Mouse (Mus musculus): Measurements from ENCODE around the gene Ube2t.

Ube2t gene

DNA sequence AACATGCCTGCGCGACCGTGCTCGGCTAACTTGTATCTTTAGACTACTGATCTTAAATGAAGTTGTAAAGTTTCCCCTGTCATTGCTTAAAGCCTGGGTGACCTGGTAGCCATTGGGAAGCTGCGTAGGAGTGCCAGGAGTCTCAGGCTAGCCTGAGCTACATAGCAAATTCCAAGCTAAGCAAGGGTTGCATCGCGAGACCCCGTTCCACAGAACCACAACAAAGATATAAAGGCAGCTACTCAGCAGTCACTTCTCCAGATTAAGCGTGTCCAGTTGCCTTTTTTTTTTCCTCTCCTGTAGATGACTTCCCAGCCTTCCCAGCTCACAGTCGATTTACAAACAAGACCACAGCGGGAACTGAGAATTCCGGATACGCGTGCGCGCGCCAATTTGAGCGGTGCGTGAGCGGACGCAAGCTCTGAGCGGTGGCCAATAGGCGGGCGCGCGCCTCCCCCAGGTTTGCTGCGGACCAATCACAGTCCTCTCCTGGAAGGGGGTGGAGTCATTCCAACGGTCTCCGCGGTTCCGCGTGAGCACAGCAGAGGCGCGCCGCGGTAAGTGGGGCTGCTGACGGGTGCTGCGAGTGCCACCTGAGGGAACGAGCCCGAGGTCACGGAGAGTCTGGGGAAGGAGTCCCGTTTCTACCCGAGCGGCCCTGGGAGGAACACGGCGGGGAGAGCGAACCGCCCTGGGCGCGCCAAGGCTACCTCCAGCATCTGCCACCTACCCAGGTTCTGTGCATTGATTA lies at the start of gene Ube2t:
Gene Ube2t, plus strand, starts transcription at position 513 of the 751 bp plus-strand sequence.
- DNase-seq (ENCODE audit: low spot score in 2 of 2): peak; percentile 90 to 95

GRCm38 (mm10) chr1:134913535-134913934 lies 48.8 kb upstream of the Ube2t start:
- no peak for DNase-seq (ENCODE audit: low spot score in 2 of 2)

DNA sequence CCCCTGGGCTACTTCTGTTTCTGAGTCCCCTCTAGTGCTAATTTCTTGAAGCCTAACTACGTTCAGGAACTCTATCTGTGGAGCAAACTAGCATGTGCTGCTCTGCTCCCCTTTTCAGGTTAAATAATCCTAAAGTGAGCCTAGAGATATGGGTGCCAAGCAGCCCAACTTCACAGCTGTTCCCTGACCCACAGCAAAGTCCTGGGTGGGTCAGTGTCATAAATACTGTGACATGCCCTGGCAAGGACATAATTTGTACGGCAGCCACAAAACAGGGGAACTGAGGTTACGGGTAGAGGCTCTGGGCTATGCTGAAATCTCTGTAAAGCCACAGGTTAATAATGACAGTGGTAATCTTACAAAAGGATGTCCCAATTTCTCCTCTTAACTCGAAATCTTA lies 46.9 kb upstream of the Ube2t start:
- DNase-seq (ENCODE audit: low spot score in 2 of 2): no peak

- no peak for DNase-seq (ENCODE audit: low spot score in 2 of 2)
Observed at GRCm38 (mm10) chr1:134919010-134919409, 43.4 kb upstream of the Ube2t start.

DNA sequence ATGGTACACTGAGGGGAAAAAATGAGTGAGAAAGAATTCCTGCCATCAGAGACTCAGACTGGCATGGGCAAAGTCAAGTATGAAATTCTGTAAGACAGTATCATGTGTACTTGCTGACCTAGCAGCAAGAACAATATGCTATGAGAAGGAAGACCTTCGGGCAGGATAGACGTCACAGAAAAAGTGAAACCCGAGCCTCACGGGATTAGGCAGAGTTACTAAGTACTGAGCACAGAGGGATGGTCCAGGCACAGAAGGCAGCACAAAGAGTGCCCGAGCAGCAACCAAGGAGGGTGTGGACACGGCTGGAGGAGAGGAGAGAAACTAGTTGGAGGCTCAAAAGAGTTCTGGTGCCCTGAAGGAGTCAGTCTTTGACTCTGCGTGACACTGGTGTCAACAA lies 29.9 kb upstream of the Ube2t start:
- no peak for DNase-seq (ENCODE audit: low spot score in 2 of 2)

DNA sequence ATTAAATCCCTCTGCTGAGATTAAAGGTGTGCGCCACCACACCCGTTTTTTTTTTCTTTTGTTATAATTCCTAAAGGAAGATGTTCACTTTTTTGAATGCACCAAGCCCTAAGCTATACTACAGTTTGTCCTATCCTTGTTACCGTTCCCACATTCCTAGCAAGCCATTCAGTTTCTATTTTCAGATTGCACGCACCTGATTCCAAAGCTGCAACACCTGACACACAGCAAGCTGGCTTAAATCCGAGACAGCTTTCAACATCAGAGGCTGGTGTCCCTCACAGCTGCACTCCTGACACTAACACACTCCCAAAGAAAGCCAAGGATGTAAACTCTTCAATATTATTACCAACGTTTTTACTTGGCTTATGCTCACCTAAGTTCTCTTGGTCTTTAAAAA lies 26.0 kb upstream of the Ube2t start:
- no peak for DNase-seq (ENCODE audit: low spot score in 2 of 2)

DNA sequence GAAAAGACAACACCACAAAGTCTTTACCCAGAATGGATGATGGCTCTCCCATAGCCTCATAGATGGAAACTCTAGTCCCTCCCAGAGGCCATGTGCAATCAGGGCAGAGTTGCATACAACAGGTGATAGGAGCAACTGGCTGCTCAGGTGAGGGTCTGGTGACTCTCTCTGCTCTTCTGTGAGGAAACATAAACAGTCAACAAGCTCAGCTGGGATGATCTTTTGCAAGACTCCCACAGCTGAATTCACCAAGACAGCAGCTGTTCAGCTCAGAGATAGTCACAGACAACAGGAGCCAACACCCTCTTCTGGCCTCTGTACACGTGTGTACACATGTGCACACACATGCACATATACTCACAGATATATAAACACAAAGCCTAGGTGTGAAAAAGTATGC lies 24.1 kb upstream of the Ube2t start:
- DNase-seq (ENCODE audit: low spot score in 2 of 2): no peak

DNA sequence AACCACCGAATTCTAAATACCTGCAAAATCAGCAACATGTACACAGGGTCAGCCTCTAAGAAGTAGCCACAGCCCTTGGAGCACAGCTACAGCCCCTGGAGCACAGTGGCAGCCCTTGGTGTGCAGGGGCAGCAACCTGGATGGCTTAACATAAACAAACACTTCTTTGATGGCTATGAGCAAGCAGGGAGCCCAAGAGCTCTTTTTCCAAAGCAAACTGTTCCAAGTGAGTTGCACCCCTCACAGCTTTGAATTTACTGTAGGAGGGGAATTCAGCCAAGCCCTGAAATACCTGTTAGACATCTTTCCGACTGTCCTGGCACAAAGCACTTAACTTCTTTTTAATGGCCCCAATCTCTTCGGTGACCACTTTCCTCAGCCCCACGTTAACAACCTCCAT lies 21.5 kb upstream of the Ube2t start:
- DNase-seq (ENCODE audit: low spot score in 2 of 2): no peak

DNA sequence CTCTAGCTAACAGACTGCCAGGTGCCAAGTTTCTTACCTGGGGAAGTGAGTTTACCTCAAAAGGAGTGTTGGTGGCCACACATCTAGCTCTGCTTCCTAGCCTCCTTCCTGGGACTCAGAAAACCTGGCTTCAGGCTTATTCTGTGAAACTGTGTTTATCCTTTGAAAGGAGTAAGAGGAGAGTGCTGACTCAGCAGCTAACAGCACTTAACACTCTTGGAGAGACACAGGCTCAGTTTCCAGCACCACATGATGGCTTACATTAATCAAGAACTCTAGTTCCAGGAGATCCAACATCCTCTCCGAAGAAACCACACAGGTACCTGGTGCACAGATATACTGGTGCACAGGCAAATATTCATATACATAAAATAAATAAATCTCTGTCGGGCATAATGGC lies 19.5 kb upstream of the Ube2t start:
- no peak for DNase-seq (ENCODE audit: low spot score in 2 of 2)

DNA sequence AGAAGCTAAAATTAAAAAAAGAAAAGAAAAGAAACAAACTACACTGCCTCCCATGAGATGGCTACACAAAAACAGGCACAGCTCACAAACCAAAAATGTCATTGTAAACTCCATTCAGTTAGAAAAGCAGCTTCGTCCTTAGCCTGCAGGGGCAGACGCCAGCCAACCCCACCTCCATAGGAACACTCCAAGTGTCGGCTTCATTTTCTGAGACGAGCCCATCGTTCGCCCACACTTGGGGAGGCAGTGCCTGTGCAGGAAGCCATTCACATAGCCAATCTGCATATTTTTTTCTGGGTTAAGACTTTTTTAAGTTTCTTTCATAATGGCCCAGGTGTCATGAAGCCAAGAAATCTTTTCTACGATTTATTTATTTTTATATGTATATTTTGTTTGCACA lies 14.8 kb upstream of the Ube2t start:
- DNase-seq (ENCODE audit: low spot score in 2 of 2): no peak

DNA sequence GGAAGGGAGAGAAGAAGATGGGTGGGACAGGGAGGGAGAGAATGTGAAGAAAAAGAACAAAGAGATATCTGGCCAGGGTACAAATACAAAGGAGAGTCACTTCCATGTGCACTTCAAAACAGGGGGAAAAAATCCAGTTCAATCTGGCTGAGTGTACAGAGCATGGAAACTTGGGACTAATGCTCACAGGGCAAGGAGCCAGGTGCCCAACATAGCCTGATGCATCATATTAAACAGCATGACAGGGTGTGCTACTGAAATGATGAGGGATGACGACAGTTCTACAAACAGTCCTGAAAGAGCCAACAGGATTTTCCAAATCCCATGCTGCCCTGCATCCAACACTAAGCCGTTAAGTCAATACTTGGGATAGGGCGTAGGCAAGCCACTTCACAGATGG lies 12.4 kb upstream of the Ube2t start:
- no peak for DNase-seq (ENCODE audit: low spot score in 2 of 2)

DNA sequence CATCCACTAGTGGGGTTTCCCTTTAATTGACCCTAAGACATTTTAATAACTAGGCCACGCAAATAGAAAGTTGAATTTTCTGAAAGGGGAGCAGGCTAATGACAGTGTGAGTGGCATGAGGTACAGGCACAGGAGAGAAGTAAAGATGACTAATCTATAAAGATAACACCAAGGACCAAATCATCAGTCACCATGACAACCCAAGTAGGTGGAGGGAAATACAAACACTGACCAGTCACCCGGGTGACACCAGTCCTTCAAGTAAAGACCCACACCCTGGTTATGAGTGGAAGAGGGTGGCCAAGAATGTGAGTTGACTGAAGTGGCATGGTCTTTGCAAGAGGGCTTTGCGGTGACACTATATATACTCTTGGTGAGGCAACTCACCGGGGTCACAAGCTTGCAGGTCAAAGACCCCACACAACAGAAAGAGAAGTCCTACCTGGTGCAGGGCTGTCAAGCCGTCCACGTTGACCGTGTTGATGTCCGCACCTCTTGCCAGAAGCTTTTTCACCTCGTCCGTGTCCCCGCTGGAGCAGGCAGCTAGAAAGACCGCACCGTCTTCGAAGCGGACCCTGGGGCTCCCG lies 7.2 kb upstream of the Ube2t start:
- peak in 1 of 2 experiments; percentile 29 for DNase-seq (ENCODE audit: low spot score in 2 of 2)

GRCm38 (mm10) chr1:134955637-134956176 lies 6.7 kb upstream of the Ube2t start, which contains the start of gene Ppp1r12b:
Gene Ppp1r12b (minus strand): TSS chr1:134955942.
- peak; percentile 97 to 98 for DNase-seq (ENCODE audit: low spot score in 2 of 2)

DNA sequence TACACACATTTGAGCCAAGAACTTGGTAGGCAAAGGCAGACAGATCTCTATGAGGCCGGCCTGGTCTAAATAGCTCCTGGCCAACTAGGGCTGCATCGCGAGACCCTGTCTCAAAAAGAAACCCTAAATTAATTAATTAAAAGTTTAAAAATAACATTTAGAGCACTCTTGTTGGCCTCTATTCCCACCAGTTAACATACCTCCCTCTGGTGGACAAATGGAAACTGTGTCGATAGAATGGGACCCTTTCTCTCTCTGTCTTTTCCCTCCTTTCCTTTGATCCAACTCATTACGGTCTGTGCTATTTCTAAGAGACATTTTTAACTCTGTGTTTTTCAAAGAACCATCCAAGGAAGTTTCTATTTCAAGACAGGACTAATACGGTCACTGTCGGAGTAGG lies 1.7 kb upstream of the Ube2t start:
- DNase-seq (ENCODE audit: low spot score in 2 of 2): no peak

- no peak for DNase-seq (ENCODE audit: low spot score in 2 of 2)
Observed at GRCm38 (mm10) chr1:134962821-134963220, 456 bp downstream of the Ube2t start.

GRCm38 (mm10) chr1:134965430-134965829 lies 3.1 kb downstream of the Ube2t start:
- no peak for DNase-seq (ENCODE audit: low spot score in 2 of 2)

DNA sequence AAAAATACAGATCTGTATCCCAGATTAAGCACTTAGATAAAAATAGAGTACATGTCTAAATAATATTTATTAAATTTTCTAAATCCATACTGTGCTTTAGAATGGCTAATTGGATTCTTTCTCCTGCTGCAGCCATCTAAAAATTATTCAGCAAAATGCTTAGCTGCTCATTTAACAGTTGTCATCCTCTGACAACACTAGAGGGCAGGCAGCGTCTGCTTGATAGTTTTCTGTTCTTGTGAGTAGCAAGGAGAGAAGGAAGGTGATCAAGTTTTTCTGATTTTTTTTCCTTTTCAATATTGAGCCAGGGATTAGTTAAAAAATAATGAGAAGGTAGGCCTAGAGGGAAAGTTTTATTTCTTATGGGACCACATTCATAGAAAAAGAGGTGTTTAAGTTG lies 10.6 kb downstream of the Ube2t start:
- DNase-seq (ENCODE audit: low spot score in 2 of 2): no peak

- peak; percentile 19 to 40 for DNase-seq (ENCODE audit: low spot score in 2 of 2)
Observed at GRCm38 (mm10) chr1:134987173-134987961, 25.0 kb downstream of the Ube2t start.

- no peak for DNase-seq (ENCODE audit: low spot score in 2 of 2)
Observed at GRCm38 (mm10) chr1:134987962-134988341, 25.6 kb downstream of the Ube2t start.

GRCm38 (mm10) chr1:134989372-134989771 lies 27.0 kb downstream of the Ube2t start:
- DNase-seq (ENCODE audit: low spot score in 2 of 2): peak; percentile 52 to 79

DNA sequence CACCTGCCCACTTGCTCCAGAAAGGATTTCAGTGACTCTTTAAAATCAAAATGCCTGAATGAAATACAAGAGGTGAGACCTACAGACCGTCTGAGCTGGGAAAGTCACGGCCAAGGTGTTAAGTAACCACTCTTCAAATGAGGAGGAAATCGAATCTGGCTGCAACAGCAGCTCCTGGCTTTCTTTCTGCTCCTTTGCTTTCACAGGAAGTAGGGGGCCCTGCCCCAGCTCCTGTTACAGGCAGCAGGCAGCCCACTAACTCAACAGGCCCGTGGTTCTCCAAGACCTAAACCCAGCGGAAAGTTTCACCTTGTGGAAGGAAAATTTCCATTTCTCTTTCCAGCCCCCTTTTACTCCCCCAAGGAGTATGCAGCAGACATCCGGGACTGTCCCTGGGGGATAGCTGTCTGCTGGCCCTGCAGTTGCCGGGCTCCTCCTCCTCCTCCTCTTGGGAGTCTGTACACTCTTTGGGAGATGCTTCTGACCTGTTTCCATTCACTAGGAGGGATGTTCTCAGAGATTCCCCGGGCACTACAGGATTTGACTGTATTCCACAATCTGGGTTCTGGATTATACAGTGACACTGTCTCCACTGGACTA lies 29.8 kb downstream of the Ube2t start:
- DNase-seq (ENCODE audit: low spot score in 2 of 2): no peak

DNA sequence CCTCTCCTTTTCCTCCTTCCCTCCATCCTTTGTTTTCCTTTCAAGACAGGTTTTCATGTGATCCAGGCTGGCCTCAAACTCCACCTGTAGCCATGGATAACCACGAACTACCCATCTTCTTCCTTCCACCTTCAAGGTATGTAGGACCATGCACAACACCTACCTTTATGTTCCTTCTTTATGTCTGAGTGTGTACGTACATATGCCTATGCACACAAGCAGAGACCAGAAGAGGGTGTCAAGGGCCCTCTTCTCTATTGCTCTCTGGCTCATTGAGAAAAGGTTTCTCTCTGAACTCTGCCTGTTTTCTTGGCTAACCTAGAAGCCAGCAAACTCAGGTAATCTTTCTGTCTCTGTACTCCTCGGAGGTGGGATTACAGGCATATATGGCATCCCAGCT lies 32.4 kb downstream of the Ube2t start:
- no peak for DNase-seq (ENCODE audit: low spot score in 2 of 2)
